Mouse (Mus musculus): ENCODE results near the gene Prr29. TPM values are rescaled to one million over a fixed set of nuclear protein-coding genes. Genes with fewer than 3 reads are reported as not detected.
"Not testable (repeated sequence)": the region's sequence is repeated elsewhere in the genome, so short reads cannot be mapped to it uniquely, and the experiment has no call there.

Prr29 gene
- polyA plus RNA-seq, 1 experiment from 2014 or later = 0.38 TPM

GRCm38 (mm10) chr11:106338029-106338428 lies 27.2 kb upstream of the Prr29 start:
- Histone ChIP-seq H3K9me3 (no peaks in the 10 kb centered on the region), H3K9ac (no peak overlapping the region), H3K27ac (no peak overlapping the region), H3K4me2 (no peak overlapping the region), H3K4me3 (no peak overlapping the region), H3K27me3 (no peaks in the 10 kb centered on the region), H3K36me3 (no peaks in the 10 kb centered on the region), H3K4me1 (no peaks in the 10 kb centered on the region)
- WGBS = 71% methylated on average over 5 of the region's 5 CpGs
- no peak for ATAC-seq (ENCODE audit: insufficient number of reproducible peaks, low FRiP score, low TSS enrichment, low read depth)

- H3K4me1 ChIP-seq = no peaks in the 10 kb centered on the region
- no peaks in the 10 kb centered on the region for H3K27me3 ChIP-seq
- H3K9me3 ChIP-seq = no peaks in the 10 kb centered on the region
- no peak overlapping the region for H3K27ac ChIP-seq
- ATAC-seq (ENCODE audit: insufficient number of reproducible peaks, low FRiP score, low TSS enrichment, low read depth) = no peak
- H3K9ac ChIP-seq = no peak overlapping the region
- no peaks in the 10 kb centered on the region for H3K36me3 ChIP-seq
- no peak overlapping the region for H3K4me3 ChIP-seq
- WGBS = 65% methylated on average over 7 of the region's 7 CpGs
- no peak overlapping the region for H3K4me2 ChIP-seq
These were observed 26.4 kb upstream of the Prr29 start for GRCm38 (mm10) chr11:106338870-106339269.

- not testable (repeated sequence) for H3K4me2 ChIP-seq; H3K4me1 ChIP-seq; H3K4me3 ChIP-seq; H3K27ac ChIP-seq; H3K9ac ChIP-seq; H3K9me3 ChIP-seq; H3K36me3 ChIP-seq; ATAC-seq (ENCODE audit: insufficient number of reproducible peaks, low FRiP score, low TSS enrichment, low read depth); H3K27me3 ChIP-seq
- WGBS = 81% methylated on average over 4 of the region's 4 CpGs
These were observed 25.9 kb upstream of the Prr29 start for GRCm38 (mm10) chr11:106339323-106339722.

- Histone ChIP-seq H3K4me2 (no peak overlapping the region), H3K9ac (no peak overlapping the region), H3K27ac (no peak overlapping the region), H3K9me3 (no peaks in the 10 kb centered on the region), H3K27me3 (no peaks in the 10 kb centered on the region), H3K4me3 (no peak overlapping the region), H3K4me1 (no peaks in the 10 kb centered on the region), H3K36me3 (no peaks in the 10 kb centered on the region)
- WGBS = 70% methylated on average over 9 of the region's 9 CpGs
- no peak for ATAC-seq (ENCODE audit: insufficient number of reproducible peaks, low FRiP score, low TSS enrichment, low read depth)
These were observed 24.2 kb upstream of the Prr29 start for GRCm38 (mm10) chr11:106340990-106341520.

GRCm38 (mm10) chr11:106344910-106345309 lies 20.4 kb upstream of the Prr29 start:
- Histone ChIP-seq H3K4me2 (no peak overlapping the region), H3K9ac (no peak overlapping the region), H3K27ac (no peak overlapping the region), H3K27me3 (no peaks in the 10 kb centered on the region), H3K9me3 (no peaks in the 10 kb centered on the region), H3K36me3 (no peaks in the 10 kb centered on the region), H3K4me3 (no peak overlapping the region), H3K4me1 (no peaks in the 10 kb centered on the region)
- ATAC-seq (ENCODE audit: insufficient number of reproducible peaks, low FRiP score, low TSS enrichment, low read depth) = no peak
- WGBS = 41% methylated on average over 6 of the region's 6 CpGs

- H3K27me3 ChIP-seq = no peaks in the 10 kb centered on the region
- H3K36me3 ChIP-seq = no peaks in the 10 kb centered on the region
- no peak overlapping the region for H3K9ac ChIP-seq
- H3K4me2 ChIP-seq = no peak overlapping the region
- 78% methylated on average over 6 of the region's 6 CpGs for WGBS
- no peaks in the 10 kb centered on the region for H3K9me3 ChIP-seq
- no peak for ATAC-seq (ENCODE audit: insufficient number of reproducible peaks, low FRiP score, low TSS enrichment, low read depth)
- no peaks in the 10 kb centered on the region for H3K4me1 ChIP-seq
- H3K27ac ChIP-seq = no peak overlapping the region
- H3K4me3 ChIP-seq = no peak overlapping the region
These were observed 15.5 kb upstream of the Prr29 start for GRCm38 (mm10) chr11:106349772-106350171.

GRCm38 (mm10) chr11:106350853-106351252 lies 14.4 kb upstream of the Prr29 start:
- Histone ChIP-seq H3K27ac (no peak overlapping the region), H3K4me3 (no peak overlapping the region), H3K9ac (no peak overlapping the region), H3K27me3 (no peaks in the 10 kb centered on the region), H3K4me2 (no peak overlapping the region), H3K36me3 (no peaks in the 10 kb centered on the region), H3K4me1 (no peaks in the 10 kb centered on the region), H3K9me3 (no peaks in the 10 kb centered on the region)
- no peak for ATAC-seq (ENCODE audit: insufficient number of reproducible peaks, low FRiP score, low TSS enrichment, low read depth)
- WGBS = 47% methylated on average over 5 of the region's 5 CpGs

- WGBS = 60% methylated on average over 3 of the region's 3 CpGs
- no peak for ATAC-seq (ENCODE audit: insufficient number of reproducible peaks, low FRiP score, low TSS enrichment, low read depth)
- Histone ChIP-seq H3K27me3 (no peaks in the 10 kb centered on the region), H3K27ac (no peak overlapping the region), H3K4me1 (no peaks in the 10 kb centered on the region), H3K4me3 (no peak overlapping the region), H3K4me2 (no peak overlapping the region), H3K9ac (no peak overlapping the region), H3K36me3 (no peaks in the 10 kb centered on the region), H3K9me3 (no peaks in the 10 kb centered on the region)
These were observed 14.0 kb upstream of the Prr29 start for GRCm38 (mm10) chr11:106351253-106351652.

GRCm38 (mm10) chr11:106351941-106352340 lies 13.3 kb upstream of the Prr29 start:
- Histone ChIP-seq H3K9me3 (no peaks in the 10 kb centered on the region), H3K9ac (no peak overlapping the region), H3K27ac (no peak overlapping the region), H3K27me3 (no peaks in the 10 kb centered on the region), H3K36me3 (no peaks in the 10 kb centered on the region), H3K4me1 (no peaks in the 10 kb centered on the region), H3K4me3 (no peak overlapping the region), H3K4me2 (no peak overlapping the region)
- 53% methylated on average over 4 of the region's 4 CpGs for WGBS
- ATAC-seq (ENCODE audit: insufficient number of reproducible peaks, low FRiP score, low TSS enrichment, low read depth) = no peak

- no peaks in the 10 kb centered on the region for H3K9me3 ChIP-seq
- no peak within 1 kb of the TSS for H3K4me3 ChIP-seq
- 84% methylated on average over 12 of the region's 12 CpGs for WGBS
- H3K36me3 ChIP-seq = no peaks in the 10 kb centered on the region
- no peak within 1 kb of the TSS for H3K27ac ChIP-seq
- no peaks in the 10 kb centered on the region for H3K4me1 ChIP-seq
- no peak within 1 kb of the TSS for H3K9ac ChIP-seq
- H3K27me3 ChIP-seq = no peaks in the 10 kb centered on the region
- H3K4me2 ChIP-seq = no peak within 1 kb of the TSS
- no peak for ATAC-seq (ENCODE audit: insufficient number of reproducible peaks, low FRiP score, low TSS enrichment, low read depth)
These were observed 12.1 kb upstream of the Prr29 start, which contains the start of gene Scn4a for GRCm38 (mm10) chr11:106353188-106353587. Scn4a (minus strand) TSS chr11:106353288.

GRCm38 (mm10) chr11:106354181-106354580 lies 11.1 kb upstream of the Prr29 start:
- Histone ChIP-seq H3K9ac (no peak overlapping the region), H3K9me3 (no peaks in the 10 kb centered on the region), H3K4me1 (no peaks in the 10 kb centered on the region), H3K27me3 (no peaks in the 10 kb centered on the region), H3K27ac (no peak overlapping the region), H3K4me2 (no peak overlapping the region), H3K36me3 (no peaks in the 10 kb centered on the region), H3K4me3 (no peak overlapping the region)
- 35% methylated on average over 1 of the region's 1 CpGs for WGBS
- ATAC-seq (ENCODE audit: insufficient number of reproducible peaks, low FRiP score, low TSS enrichment, low read depth) = no peak

- 61% methylated on average over 19 of the region's 19 CpGs for whole genome bisulfite sequencing
- Histone ChIP-seq H3K27me3 (no peaks in the 10 kb centered on the region), H3K9ac (no peak overlapping the region), H3K4me2 (no peak overlapping the region), H3K9me3 (no peaks in the 10 kb centered on the region), H3K4me1 (no peaks in the 10 kb centered on the region), H3K4me3 (no peak overlapping the region), H3K27ac (no peak overlapping the region), H3K36me3 (no peaks in the 10 kb centered on the region)
- no peak for ATAC-seq (ENCODE audit: insufficient number of reproducible peaks, low FRiP score, low TSS enrichment, low read depth)
These were observed 9.7 kb upstream of the Prr29 start for GRCm38 (mm10) chr11:106355382-106356128.
